Mouse (Mus musculus) lung, embryonic 14.5 days (tissue): ENCODE data around the gene Bysl. TPM values are rescaled to one million over a fixed set of nuclear protein-coding genes. Genes with fewer than 3 reads are reported as not detected.
A peak's percentile ranks its signal among the peaks of the same experiment; 100 is the strongest.

ENCODE experiments used
- ATAC-seq: fragments of 200-750 bp; cut with Nextera tagmentation; 2 replicates; pipeline ENCODE4 v1.8.0; 2017; ENCODE audit warnings: mild to moderate bottlenecking, moderate TSS enrichment, moderate library complexity; ENCODE audit not compliant: insufficient read depth
- DNase-seq: peaks from one replicate; pipeline ENCODE4 v3.0.0-alpha.2; 2015
- H3K27ac ChIP-seq: fragments of 300-500 bp; sonication (generic); 2 replicates; pipeline ENCODE4 v1.5.1; 2014; ENCODE audit warnings: low read depth, mild to moderate bottlenecking, moderate library complexity
- H3K27me3 ChIP-seq: fragments of 300-500 bp; sonication (generic); 2 replicates; pipeline ENCODE4 v1.6.1; 2014; ENCODE audit warnings: low read length, control low read depth; ENCODE audit not compliant: insufficient read depth
- H3K36me3 ChIP-seq: fragments of 300-500 bp; sonication (generic); 2 replicates; pipeline ENCODE4 v1.6.1; 2014; ENCODE audit warnings: control low read depth; ENCODE audit not compliant: insufficient read depth
- H3K4me1 ChIP-seq: fragments of 300-500 bp; sonication (generic); 2 replicates; pipeline ENCODE4 v1.6.1; 2014; ENCODE audit warnings: antibody characterized with exemption, control low read depth; ENCODE audit not compliant: insufficient read depth
- H3K4me2 ChIP-seq: fragments of 300-500 bp; sonication (generic); 2 replicates; pipeline ENCODE4 v1.6.1; 2014; ENCODE audit warnings: mild to moderate bottlenecking
- H3K4me3 ChIP-seq: fragments of 300-500 bp; sonication (generic); 2 replicates; pipeline ENCODE4 v1.5.1; 2014; ENCODE audit warnings: low read depth, low read length
- H3K9ac ChIP-seq: fragments of 300-500 bp; sonication (generic); 2 replicates; pipeline ENCODE4 v1.6.1; 2014
- H3K9me3 ChIP-seq: fragments of 300-500 bp; sonication (generic); 2 replicates; pipeline ENCODE4 v1.6.1; 2016; ENCODE audit warnings: low read depth, low read length, control low read depth
- CTCF ChIP-seq: IDR thresholded peaks from 2 replicates; pipeline ENCODE4 v1.5.1; 2016; ENCODE audit warnings: antibody characterized with exemption, low read depth
- WGBS: fragments of 180-500 bp; shearing (Covaris S2); extraction: QIAGEN DNeasy Blood & Tissue Kit; methylation state at CpG from one replicate; pipeline ENCODE4 v1.1.7; 2014; 5-methylcytosine and 5-hydroxymethylcytosine counted together
- polyA plus RNA-seq: library from polyadenylated mRNA; unstranded; fragments of >200 nt; fragmentation: Nextera tagmentation; extraction: Ambion mirVana; gene quantifications from 2 replicates; pipeline ENCODE4 v1.2.1, GENCODE M21; 2014

The Bysl gene
- polyA plus RNA-seq, 1 experiment from 2014 or later = 25.4 TPM

GRCm38 (mm10) chr17:47617605-47618307 lies 6.5 kb upstream of the Bysl start:
- ATAC-seq = peak; percentile 31; the same call in 1 of the 2 replicates
- Histone ChIP-seq H3K27ac (no peak overlapping the region), H3K9ac (no peak overlapping the region), H3K36me3 (peaks cover 70% of the 10 kb centered on the region), H3K9me3 (no peaks in the 10 kb centered on the region), H3K4me3 (no peak overlapping the region), H3K4me2 (no peak overlapping the region), H3K4me1 (no peaks in the 10 kb centered on the region), H3K27me3 (no peaks in the 10 kb centered on the region)
- DNase-seq = no peak
- WGBS = 88% methylated on average over 9 of the region's 9 CpGs
- no peak for TF ChIP-seq CTCF

DNA sequence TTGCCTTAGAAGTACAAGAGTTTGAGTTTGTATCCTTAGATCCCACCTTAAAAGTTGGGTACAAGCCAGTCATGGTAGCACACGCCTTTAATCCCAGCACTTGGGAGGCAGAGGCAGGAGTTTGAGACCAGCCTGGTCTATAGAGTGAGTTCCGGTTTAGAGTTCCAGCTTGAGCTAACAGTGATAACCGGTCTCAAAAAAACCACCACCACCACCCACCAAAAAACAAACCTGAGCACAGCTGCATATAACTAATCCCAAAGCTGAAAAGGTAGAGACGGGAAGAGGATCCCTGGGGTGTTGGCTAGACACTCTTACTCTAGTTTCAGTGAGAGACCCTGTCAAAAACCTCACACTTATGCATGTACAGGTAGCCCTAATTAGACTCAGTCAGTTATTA lies 5.4 kb upstream of the Bysl start:
- no peaks in the 10 kb centered on the region for H3K4me1 ChIP-seq
- H3K36me3 ChIP-seq = peaks cover 59% of the 10 kb centered on the region
- no peak overlapping the region for H3K27ac ChIP-seq
- no peak for TF ChIP-seq CTCF
- H3K4me3 ChIP-seq = no peak overlapping the region
- H3K4me2 ChIP-seq = no peak overlapping the region
- no peaks in the 10 kb centered on the region for H3K9me3 ChIP-seq
- no peak overlapping the region for H3K9ac ChIP-seq
- DNase-seq = no peak
- H3K27me3 ChIP-seq = no peaks in the 10 kb centered on the region
- 90% methylated on average over 4 of the region's 4 CpGs for WGBS
- ATAC-seq = no peak

GRCm38 (mm10) chr17:47616119-47616518 lies 4.8 kb upstream of the Bysl start:
- H3K27me3 ChIP-seq = no peaks in the 10 kb centered on the region
- ATAC-seq (no peak), DNase-seq (no peak)
- H3K36me3 ChIP-seq = peaks cover 53% of the 10 kb centered on the region
- no peaks in the 10 kb centered on the region for H3K4me1 ChIP-seq
- H3K27ac ChIP-seq = no peak overlapping the region
- no peak overlapping the region for H3K9ac ChIP-seq
- H3K4me2 ChIP-seq = no peak overlapping the region
- H3K4me3 ChIP-seq = no peak overlapping the region
- WGBS = 93% methylated on average over 8 of the region's 8 CpGs
- no peak for TF ChIP-seq CTCF
- H3K9me3 ChIP-seq = no peaks in the 10 kb centered on the region

- peak; percentile 31 for DNase-seq
- Histone ChIP-seq H3K4me2 (no peak overlapping the region), H3K27me3 (no peaks in the 10 kb centered on the region), H3K9ac (no peak overlapping the region), H3K4me3 (no peak overlapping the region), H3K36me3 (peaks cover 46% of the 10 kb centered on the region), H3K4me1 (peaks cover 4% of the 10 kb centered on the region), H3K9me3 (no peaks in the 10 kb centered on the region), H3K27ac (no peak overlapping the region)
- 81% methylated on average over 1 of the region's 1 CpGs for WGBS
- TF ChIP-seq CTCF = peak; percentile 62
- no peak for ATAC-seq
These were observed 2.7 kb upstream of the Bysl start for GRCm38 (mm10) chr17:47614018-47614417.

DNA sequence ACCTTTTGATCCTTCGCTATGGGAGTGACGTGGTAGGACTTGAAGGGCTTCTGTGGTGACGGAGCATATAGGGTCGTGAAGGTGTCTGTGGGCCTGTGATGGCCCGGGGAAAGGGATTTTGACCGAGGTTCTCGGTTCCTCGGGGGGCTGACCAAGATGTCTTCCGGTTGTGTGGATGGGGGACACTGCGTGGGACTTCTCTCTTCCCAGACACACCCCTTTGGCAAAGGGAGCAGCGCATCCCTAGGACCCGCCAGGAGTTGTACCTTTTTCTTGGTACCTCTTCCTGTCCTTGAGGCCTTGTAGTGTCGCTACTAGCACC lies 330 bp upstream of the Bysl start:
- Histone ChIP-seq H3K4me2 (peak overlapping the region; percentile 68), H3K27ac (no peak overlapping the region), H3K4me1 (peaks cover 4% of the 10 kb centered on the region), H3K27me3 (no peaks in the 10 kb centered on the region), H3K36me3 (peaks cover 54% of the 10 kb centered on the region), H3K9me3 (no peaks in the 10 kb centered on the region), H3K4me3 (peak overlapping the region; percentile 78), H3K9ac (peak overlapping the region; percentile 71)
- WGBS = 0% methylated on average over 13 of the region's 13 CpGs
- no peak for DNase-seq
- TF ChIP-seq CTCF = no peak
- ATAC-seq = no peak

GRCm38 (mm10) chr17:47609182-47609581 lies 2.1 kb downstream of the Bysl start:
- Histone ChIP-seq H3K4me3 (peak overlapping the region; percentile 9; the same call in 1 of the 2 replicates), H3K4me2 (no peak overlapping the region), H3K9ac (no peak overlapping the region), H3K4me1 (peaks cover 4% of the 10 kb centered on the region), H3K27ac (no peak overlapping the region), H3K9me3 (no peaks in the 10 kb centered on the region), H3K27me3 (no peaks in the 10 kb centered on the region), H3K36me3 (peaks cover 61% of the 10 kb centered on the region)
- 89% methylated on average over 4 of the region's 4 CpGs for WGBS
- TF ChIP-seq CTCF = no peak
- ATAC-seq (no peak), DNase-seq (no peak)

DNA sequence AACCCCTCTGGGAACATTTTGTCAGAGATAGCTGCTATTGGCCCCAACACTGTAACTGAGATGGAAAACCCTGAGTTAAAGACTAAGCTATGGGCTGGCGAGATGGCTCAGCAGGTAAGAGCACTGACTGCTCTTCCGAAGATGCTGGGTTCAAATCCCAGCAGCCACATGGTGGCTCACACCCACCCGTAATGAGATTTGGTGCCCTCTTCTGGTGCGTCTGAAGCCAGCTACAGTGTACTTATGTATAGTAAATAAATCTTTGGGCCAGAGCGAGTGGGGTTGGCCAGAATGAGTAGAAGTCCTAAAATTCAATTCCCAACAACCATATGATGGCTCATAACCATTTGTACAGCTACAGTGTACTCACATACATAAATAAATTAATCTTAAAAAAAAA lies 5.1 kb downstream of the Bysl start:
- ATAC-seq (no peak), DNase-seq (peak; percentile 51)
- Histone ChIP-seq H3K4me3 (no peak overlapping the region), H3K9me3 (no peaks in the 10 kb centered on the region), H3K4me1 (peaks cover 4% of the 10 kb centered on the region), H3K36me3 (peaks cover 77% of the 10 kb centered on the region), H3K9ac (no peak overlapping the region), H3K27me3 (no peaks in the 10 kb centered on the region), H3K27ac (no peak overlapping the region), H3K4me2 (no peak overlapping the region)
- peak; percentile 47 for TF ChIP-seq CTCF
- 66% methylated on average over 5 of the region's 5 CpGs for WGBS

GRCm38 (mm10) chr17:47602289-47602688 lies 9.0 kb downstream of the Bysl start:
- Histone ChIP-seq H3K9me3 (no peaks in the 10 kb centered on the region), H3K4me1 (no peaks in the 10 kb centered on the region), H3K4me3 (no peak overlapping the region), H3K27me3 (no peaks in the 10 kb centered on the region), H3K9ac (no peak overlapping the region), H3K27ac (no peak overlapping the region), H3K36me3 (peaks cover 95% of the 10 kb centered on the region), H3K4me2 (no peak overlapping the region)
- ATAC-seq (no peak), DNase-seq (no peak)
- 91% methylated on average over 11 of the region's 11 CpGs for whole genome bisulfite sequencing
- TF ChIP-seq CTCF = no peak
